Mouse (Mus musculus): ENCODE results near the gene P2ry1. TPM values are rescaled to one million over a fixed set of nuclear protein-coding genes. Genes with fewer than 3 reads are reported as not detected.

P2ry1 gene
- polyA plus RNA-seq, 1 experiment from 2014 or later: 12.4 TPM

DNA sequence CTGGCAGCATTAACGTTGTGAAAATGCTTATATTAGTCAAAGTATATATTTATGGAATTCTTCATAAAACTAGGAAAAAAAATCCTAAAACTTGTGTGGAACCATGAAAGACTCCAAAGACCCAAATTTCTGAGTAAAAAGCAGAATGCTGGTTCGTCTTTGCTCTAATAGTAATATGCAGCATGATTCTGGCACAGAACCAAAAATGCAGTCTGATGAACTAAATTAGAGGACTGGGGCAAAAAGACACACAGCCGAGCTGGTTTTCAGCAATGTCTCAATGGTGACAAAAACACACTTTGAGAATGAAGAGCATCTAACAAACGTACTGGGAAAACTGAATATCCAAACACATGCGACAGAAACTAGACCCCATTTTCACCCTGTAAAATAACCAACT, 37.3 kb downstream of the P2ry1 start:
- no peaks in the 10 kb centered on the region for H3K27me3 ChIP-seq (ENCODE audit: control insufficient read depth, insufficient read depth, low read length)
- H3K4me2 ChIP-seq (replicated peaks; ENCODE audit: low read depth, low read length): no peak overlapping the region
- H3K4me1 ChIP-seq (ENCODE audit: control insufficient read depth, insufficient read depth, low read length): no peaks in the 10 kb centered on the region
- H3K36me3 ChIP-seq (ENCODE audit: control insufficient read depth, insufficient read depth, low read length): no peaks in the 10 kb centered on the region
- ATAC-seq (ENCODE audit: insufficient number of reproducible peaks, insufficient read depth, low FRiP score, low read depth): no peak
- H3K27ac ChIP-seq (ENCODE audit: low read length): no peak overlapping the region
- H3K9ac ChIP-seq (replicated peaks; ENCODE audit: low read depth, low read length): no peak overlapping the region
- H3K4me3 ChIP-seq (ENCODE audit: low read depth, low read length): no peak overlapping the region
- H3K9me3 ChIP-seq (ENCODE audit: control insufficient read depth, low read depth, low read length): no peaks in the 10 kb centered on the region
- 58% methylated on average over 5 of the region's 5 CpGs for WGBS

DNA sequence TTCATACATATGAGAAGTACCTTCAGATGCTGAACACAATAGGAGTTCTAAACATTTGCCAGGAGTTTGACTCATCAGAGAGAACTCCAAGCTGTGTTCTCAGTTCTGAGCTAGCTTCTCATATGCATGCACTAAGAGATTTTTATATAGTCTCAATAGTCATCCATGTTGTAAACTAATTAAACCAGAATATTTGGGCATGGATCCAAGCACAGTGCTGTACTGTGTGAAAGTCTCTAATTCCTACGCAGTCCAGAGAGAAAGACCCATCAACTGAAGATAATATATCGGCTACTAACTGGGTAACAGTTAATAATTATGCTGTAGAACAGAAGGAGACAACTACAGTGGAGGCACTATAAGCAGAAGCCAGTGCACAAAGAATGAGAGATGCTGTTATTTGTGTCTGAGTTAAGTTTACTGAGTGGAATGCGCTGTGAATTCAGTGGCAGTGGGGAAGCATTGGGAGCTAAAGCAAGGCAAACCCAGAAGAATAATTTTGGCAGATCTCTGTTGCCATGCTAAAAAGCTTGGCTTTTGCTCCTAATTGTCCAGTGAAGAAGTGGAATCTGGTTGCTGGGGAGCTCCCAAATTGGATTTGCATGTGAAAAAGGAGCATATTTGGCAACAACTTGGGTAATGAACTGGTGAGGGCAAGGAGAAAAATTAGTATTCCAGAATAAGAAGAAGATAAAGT, 47.5 kb downstream of the P2ry1 start:
- Histone ChIP-seq H3K4me3 (ENCODE audit: low read depth, low read length) (no peak overlapping the region), H3K4me1 (ENCODE audit: control insufficient read depth, insufficient read depth, low read length) (no peaks in the 10 kb centered on the region), H3K9me3 (ENCODE audit: control insufficient read depth, low read depth, low read length) (no peaks in the 10 kb centered on the region), H3K27me3 (ENCODE audit: control insufficient read depth, insufficient read depth, low read length) (no peaks in the 10 kb centered on the region), H3K4me2 (replicated peaks; ENCODE audit: low read depth, low read length) (no peak overlapping the region), H3K36me3 (ENCODE audit: control insufficient read depth, insufficient read depth, low read length) (no peaks in the 10 kb centered on the region), H3K9ac (replicated peaks; ENCODE audit: low read depth, low read length) (no peak overlapping the region), H3K27ac (ENCODE audit: low read length) (no peak overlapping the region)
- ATAC-seq (ENCODE audit: insufficient number of reproducible peaks, insufficient read depth, low FRiP score, low read depth): no peak
- WGBS: 79% methylated on average over 3 of the region's 3 CpGs

All from stomach, embryonic 14.5 days (tissue).